Mouse (Mus musculus) megakaryocyte, embryonic 14.5 days (primary cell): ENCODE results near the gene Clstn1. TPM values are rescaled to one million over a fixed set of nuclear protein-coding genes. Genes with fewer than 3 reads are reported as not detected.
A peak's percentile ranks its signal among the peaks of the same experiment; 100 is the strongest.

ENCODE experiments used
- H3K27me3 ChIP-seq: replicated peaks from 2 replicates; pipeline ENCODE3; 2012; ENCODE audit warnings: inconsistent platforms
- H3K36me3 ChIP-seq: replicated peaks from 2 replicates; pipeline ENCODE3; 2012; ENCODE audit warnings: low read length, inconsistent platforms, mixed read lengths
- H3K4me1 ChIP-seq: 2 replicates; pipeline ENCODE4 v1.6.1; 2012; ENCODE audit warnings: inconsistent platforms
- H3K4me3 ChIP-seq: replicated peaks from 2 replicates; pipeline ENCODE3; 2012; ENCODE audit warnings: moderate library complexity, mild to moderate bottlenecking, inconsistent platforms
- H3K9me3 ChIP-seq: 2 replicates; pipeline ENCODE4 v1.6.1; 2012; ENCODE audit warnings: inconsistent platforms
- FLI1 ChIP-seq: IDR thresholded peaks from 2 replicates; pipeline ENCODE4 v1.6.1; 2012; ENCODE audit warnings: low read length, inconsistent platforms, mixed read lengths
- GATA1 ChIP-seq: IDR thresholded peaks from 3 replicates; pipeline ENCODE4 v1.6.1; 2012; ENCODE audit warnings: mixed read lengths, low read length, inconsistent platforms, borderline replicate concordance
- polyA plus RNA-seq: library from polyadenylated mRNA; stranded (reverse); fragments of >175 nt; gene quantifications from 2 replicates; pipeline ENCODE4 v1.2.3, GENCODE M21; 2012; ENCODE audit warnings: low replicate concordance; ENCODE audit not compliant: insufficient read depth

Clstn1 gene
- polyA plus RNA-seq, 1 experiment: 10.0 TPM

DNA sequence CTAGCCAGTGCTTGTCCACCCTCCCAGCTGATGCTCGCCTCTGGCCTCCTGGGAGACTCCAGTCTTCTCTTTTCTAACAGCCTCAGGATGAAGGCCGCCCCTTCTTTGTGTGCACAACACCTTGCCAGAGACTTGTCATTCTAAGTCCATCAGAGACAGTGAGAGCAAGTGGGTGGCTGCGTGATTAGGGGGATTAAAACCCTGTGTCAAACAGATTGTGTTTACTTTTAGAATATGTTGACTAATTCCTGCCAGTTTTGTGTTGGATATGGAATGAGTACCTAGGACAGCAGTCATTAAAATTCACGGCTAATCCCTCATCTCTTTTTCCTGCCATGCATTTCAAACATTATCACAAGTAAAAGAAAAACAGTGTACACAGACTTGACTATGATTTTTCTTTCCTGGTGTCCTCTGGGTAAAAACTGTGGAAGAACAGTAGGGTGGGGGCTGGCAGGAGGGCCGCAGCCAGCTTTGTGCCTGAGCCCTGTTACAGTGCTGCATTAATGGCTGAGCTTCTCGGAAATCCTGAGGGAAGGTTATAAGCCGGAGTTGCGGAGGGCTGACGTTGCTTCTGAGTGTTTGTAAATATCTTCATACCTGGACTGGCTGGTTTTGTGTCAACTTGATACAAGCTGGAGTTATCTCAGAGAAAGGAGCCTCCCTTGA, 8.8 kb downstream of the Clstn1 start:
- H3K9me3 ChIP-seq: peaks cover 15% of the 10 kb centered on the region; the same call in 1 of the 2 replicates
- no peak overlapping the region for H3K4me3 ChIP-seq
- H3K4me1 ChIP-seq: peaks cover 24% of the 10 kb centered on the region
- H3K27me3 ChIP-seq: peaks cover 20% of the 10 kb centered on the region
- TF ChIP-seq GATA1: no peak
- no peak for TF ChIP-seq FLI1
- no peaks in the 10 kb centered on the region for H3K36me3 ChIP-seq

DNA sequence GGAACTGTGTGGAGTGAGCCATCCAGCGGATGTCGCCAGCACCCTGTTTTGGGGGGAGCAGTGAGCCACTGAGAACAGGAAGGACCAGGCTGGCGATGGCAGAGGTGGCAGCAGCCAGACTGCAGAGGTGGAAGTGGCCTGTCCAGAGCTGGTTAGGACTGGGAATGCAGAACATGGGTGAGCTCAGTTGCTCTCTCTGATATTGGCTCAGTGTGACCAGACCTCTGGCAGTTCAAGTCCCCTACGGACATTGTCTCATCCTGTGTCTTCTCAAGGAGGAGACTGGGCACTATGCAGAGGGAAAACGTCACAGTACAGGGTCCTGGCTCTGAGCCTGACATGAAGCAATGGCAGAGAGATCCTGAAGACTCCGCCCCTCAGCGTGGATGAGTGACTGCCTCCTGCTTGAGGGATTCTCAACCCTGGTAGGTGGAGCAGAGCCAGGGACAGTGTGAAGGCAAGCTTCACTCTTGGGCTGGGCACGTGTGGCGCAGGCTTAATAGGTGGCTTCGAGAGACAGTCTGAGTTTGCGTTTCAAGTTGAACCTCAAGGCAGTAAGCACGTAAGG, 11.5 kb downstream of the Clstn1 start:
- H3K4me3 ChIP-seq: no peak overlapping the region
- peaks cover 40% of the 10 kb centered on the region for H3K4me1 ChIP-seq
- H3K27me3 ChIP-seq: peaks cover 13% of the 10 kb centered on the region
- H3K9me3 ChIP-seq: 0 out of 2 replicates have a peak, but pooled peaks cover 6% of the 10 kb centered on the region
- no peaks in the 10 kb centered on the region for H3K36me3 ChIP-seq
- TF ChIP-seq FLI1: no peak
- no peak for TF ChIP-seq GATA1

DNA sequence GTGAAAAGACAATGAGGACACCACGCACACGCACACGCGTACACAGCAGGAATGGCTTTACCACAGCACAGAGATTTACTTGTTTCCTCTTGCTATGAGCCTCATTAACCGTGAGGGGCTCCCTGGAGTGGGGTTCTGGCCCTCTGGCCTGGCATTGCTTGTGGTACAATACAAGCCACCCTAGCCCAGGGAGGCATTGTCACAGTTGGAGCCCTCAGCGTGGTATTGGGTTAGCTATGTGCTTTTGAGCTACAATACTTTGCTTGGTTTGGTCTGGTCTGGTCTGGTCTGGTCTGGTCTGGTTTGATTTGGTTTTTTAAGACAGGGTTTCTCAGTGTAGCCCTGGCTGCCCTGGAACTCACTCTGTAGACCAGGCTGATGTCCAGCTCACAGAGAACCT, 13.3 kb downstream of the Clstn1 start:
- 0 out of 2 replicates have a peak, but pooled peaks cover 6% of the 10 kb centered on the region for H3K9me3 ChIP-seq
- TF ChIP-seq FLI1: no peak
- no peak for TF ChIP-seq GATA1
- H3K4me1 ChIP-seq: peaks cover 40% of the 10 kb centered on the region
- H3K4me3 ChIP-seq: no peak overlapping the region
- peaks cover 13% of the 10 kb centered on the region for H3K27me3 ChIP-seq
- H3K36me3 ChIP-seq: no peaks in the 10 kb centered on the region

DNA sequence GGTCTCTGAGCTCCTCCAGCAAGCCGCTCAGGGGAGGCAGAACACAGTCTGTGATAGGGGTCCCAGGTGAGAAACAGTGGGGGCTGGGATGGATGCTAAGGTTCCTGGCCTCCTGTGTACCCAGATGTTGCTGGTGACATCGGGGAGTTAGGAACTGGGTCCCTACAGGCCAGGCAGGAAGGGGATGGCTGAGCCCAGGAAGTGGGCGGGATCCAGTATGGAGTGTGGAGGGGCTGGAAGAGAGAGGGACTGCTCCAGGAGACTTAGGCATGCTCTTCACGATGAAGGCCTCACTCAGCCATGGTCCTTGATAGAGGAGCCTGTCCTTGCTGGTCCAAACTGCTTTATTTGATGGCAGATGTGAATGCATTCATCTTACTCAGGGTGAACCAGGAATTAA, 13.9 kb downstream of the Clstn1 start:
- Histone ChIP-seq H3K9me3 (0 out of 2 replicates have a peak, but pooled peaks cover 6% of the 10 kb centered on the region), H3K4me3 (peak overlapping the region; percentile 51), H3K27me3 (peaks cover 10% of the 10 kb centered on the region), H3K36me3 (no peaks in the 10 kb centered on the region), H3K4me1 (peaks cover 40% of the 10 kb centered on the region)
- TF ChIP-seq GATA1: no peak
- no peak for TF ChIP-seq FLI1

DNA sequence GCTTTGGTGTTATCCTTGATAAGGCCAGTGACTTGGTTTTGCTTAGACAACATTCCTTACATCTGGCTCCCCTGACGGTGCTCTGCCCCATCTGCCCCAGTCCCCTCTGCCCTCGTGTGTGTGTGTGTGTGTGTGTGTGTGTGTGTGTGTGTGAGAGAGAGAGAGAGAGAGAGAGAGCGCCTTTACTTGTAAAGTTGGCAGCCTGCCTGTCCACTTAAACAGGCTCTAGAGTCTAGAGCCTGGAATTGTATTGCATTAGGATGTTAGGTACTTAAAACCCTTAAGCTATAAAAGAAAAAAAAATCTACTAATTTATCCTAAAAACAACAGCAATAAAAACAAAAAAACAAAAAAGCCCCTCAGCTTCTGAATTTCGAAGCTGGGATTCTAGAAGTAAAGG, 15.2 kb downstream of the Clstn1 start:
- no peaks in the 10 kb centered on the region for H3K9me3 ChIP-seq
- H3K36me3 ChIP-seq: no peaks in the 10 kb centered on the region
- peaks cover 53% of the 10 kb centered on the region for H3K4me1 ChIP-seq
- TF ChIP-seq FLI1: no peak
- no peak for TF ChIP-seq GATA1
- H3K4me3 ChIP-seq: no peak overlapping the region
- peaks cover 10% of the 10 kb centered on the region for H3K27me3 ChIP-seq

DNA sequence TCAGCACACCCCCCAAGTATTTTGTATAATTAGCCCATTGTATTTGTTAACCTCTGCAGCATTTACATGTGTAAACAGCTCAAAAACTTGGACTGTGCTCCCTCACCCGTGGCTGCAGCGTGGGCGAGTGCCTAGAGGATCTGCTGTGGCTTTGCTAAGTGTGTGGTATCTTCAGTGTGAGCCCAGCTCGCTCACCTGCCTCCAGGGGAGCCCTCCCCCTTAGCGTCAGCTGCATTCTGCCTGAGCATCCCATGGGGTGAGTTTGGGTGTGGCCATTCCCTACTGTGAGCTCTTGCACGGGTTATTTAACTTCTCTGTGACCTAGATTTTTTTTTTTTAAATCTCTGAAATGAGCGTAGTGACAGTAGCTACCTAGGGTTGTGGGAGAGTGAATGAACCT, 16.0 kb downstream of the Clstn1 start:
- no peaks in the 10 kb centered on the region for H3K9me3 ChIP-seq
- H3K4me1 ChIP-seq: peaks cover 60% of the 10 kb centered on the region
- H3K27me3 ChIP-seq: peaks cover 9% of the 10 kb centered on the region
- TF ChIP-seq GATA1 (no peak), FLI1 (no peak)
- no peak overlapping the region for H3K4me3 ChIP-seq
- no peaks in the 10 kb centered on the region for H3K36me3 ChIP-seq

DNA sequence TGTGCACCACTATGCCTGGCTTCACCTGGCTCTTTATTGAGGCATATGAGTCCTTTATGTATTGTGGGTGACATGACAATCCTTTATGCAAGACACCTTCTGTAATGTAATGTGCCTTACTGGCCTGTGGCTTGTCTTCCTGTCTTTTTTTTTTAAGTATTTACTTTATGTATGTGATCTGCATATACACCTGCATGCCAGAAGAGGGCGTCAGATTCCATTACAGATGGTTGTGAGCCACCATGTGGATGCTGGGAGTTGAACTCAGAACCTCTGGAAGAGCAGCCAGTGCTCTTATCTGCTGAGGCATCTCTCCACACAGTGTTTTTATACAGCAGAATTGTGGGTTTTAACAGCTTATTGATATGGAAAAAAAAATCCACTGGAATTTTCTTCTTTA, 17.6 kb downstream of the Clstn1 start:
- H3K36me3 ChIP-seq: no peaks in the 10 kb centered on the region
- H3K27me3 ChIP-seq: peaks cover 8% of the 10 kb centered on the region
- H3K4me1 ChIP-seq: peaks cover 60% of the 10 kb centered on the region
- TF ChIP-seq GATA1 (no peak), FLI1 (no peak)
- H3K9me3 ChIP-seq: no peaks in the 10 kb centered on the region
- no peak overlapping the region for H3K4me3 ChIP-seq

DNA sequence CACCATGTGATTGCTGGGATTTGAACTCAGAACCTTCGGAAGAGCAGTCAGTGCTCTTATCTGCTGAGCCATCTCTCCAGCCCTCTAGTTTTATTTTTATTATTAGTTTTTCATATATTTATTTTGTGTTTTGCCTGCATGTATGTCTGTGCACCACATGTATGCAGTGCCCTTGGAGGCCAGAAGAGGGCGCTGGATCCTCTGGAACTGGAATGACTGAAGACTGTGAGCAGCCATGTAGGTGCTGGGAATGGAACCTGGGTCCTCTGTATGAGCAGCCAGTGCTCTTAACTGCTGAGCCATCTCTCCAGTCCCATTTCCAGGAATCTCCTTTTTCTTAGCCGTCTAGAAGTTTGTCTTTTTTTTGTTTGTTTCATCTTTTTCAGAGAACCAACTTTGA, 18.2 kb downstream of the Clstn1 start:
- H3K9me3 ChIP-seq: 0 out of 2 replicates have a peak, but pooled peaks cover under 1% of the 10 kb centered on the region
- H3K4me1 ChIP-seq: peaks cover 59% of the 10 kb centered on the region
- H3K27me3 ChIP-seq: peaks cover 11% of the 10 kb centered on the region
- TF ChIP-seq FLI1 (no peak), GATA1 (no peak)
- H3K4me3 ChIP-seq: no peak overlapping the region
- H3K36me3 ChIP-seq: no peaks in the 10 kb centered on the region

DNA sequence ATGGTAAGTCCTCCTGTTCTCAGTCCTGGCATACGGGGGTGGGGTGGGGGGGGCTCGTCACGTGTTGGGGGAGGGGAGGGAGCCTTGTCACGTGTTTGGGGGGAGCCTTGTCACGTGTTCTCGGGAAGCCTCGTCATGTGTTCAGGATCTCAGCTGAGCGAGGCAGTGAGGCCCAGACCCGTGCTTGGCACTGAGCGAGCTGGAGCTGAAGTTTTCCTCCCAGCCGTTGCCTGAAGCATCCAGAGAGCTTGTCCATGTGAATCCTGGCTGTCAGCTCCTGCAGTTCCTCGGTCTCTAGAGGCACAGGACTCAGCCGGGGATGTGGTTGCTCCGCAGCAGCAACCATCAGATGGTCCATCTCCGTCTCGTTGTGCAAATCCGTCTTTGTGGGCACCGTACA, 19.8 kb downstream of the Clstn1 start:
- Histone ChIP-seq H3K9me3 (0 out of 2 replicates have a peak, but pooled peaks cover 3% of the 10 kb centered on the region), H3K36me3 (no peaks in the 10 kb centered on the region), H3K4me1 (peaks cover 56% of the 10 kb centered on the region), H3K4me3 (no peak overlapping the region), H3K27me3 (peaks cover 11% of the 10 kb centered on the region)
- TF ChIP-seq FLI1 (no peak), GATA1 (no peak)

DNA sequence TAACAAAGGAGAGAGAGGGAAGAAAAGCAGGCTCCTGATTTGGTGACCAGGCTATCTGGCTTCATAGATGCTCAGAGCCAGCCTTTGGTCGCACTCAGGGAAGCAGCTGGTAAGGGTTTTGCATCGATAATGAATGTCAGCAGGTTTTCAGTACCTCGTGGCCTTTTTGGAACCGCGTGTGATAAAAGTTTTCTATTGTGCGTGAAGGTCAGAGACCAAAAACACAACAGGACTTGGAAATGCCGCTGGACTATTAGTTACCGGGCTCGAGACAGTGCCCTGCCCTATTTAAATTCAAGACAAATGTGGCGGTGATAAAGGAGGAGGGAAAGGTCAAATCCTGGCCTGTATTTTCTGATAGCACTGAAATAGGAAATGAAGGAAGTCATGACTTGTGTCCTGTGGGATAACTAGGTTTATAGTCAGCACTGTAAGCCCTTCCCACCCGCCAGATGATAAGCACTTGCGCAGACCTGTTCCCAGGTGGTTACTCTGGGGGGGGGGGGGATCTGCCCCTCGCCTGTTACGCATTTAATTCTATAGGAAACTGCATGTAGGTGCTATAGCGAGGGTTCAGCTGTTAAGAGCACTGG, 20.6 kb downstream of the Clstn1 start:
- Histone ChIP-seq H3K4me3 (peak overlapping the region; percentile 7), H3K4me1 (peaks cover 53% of the 10 kb centered on the region), H3K27me3 (peaks cover 11% of the 10 kb centered on the region), H3K9me3 (0 out of 2 replicates have a peak, but pooled peaks cover 3% of the 10 kb centered on the region), H3K36me3 (no peaks in the 10 kb centered on the region)
- TF ChIP-seq GATA1: no peak; the same call in 2 of the 3 replicates
- no peak for TF ChIP-seq FLI1
